Mouse (Mus musculus) kidney, embryonic 16.5 days (tissue): ENCODE data around the gene Ect2. TPM values are rescaled to one million over a fixed set of nuclear protein-coding genes. Genes with fewer than 3 reads are reported as not detected.

Experiments used
- ATAC-seq: fragments of 200-750 bp; cut with Nextera tagmentation; 2 replicates; pipeline ENCODE4 v1.8.0; 2017; ENCODE audit warnings: moderate TSS enrichment; ENCODE audit not compliant: low FRiP score, low TSS enrichment
- H3K27ac ChIP-seq: fragments of 300-500 bp; sonication (generic); 2 replicates; pipeline ENCODE4 v1.5.1; 2014; ENCODE audit warnings: low read length
- H3K27me3 ChIP-seq: fragments of 300-500 bp; sonication (generic); 2 replicates; pipeline ENCODE4 v1.6.1; 2014; ENCODE audit warnings: low read length, control low read depth, mixed read lengths; ENCODE audit not compliant: insufficient read depth
- H3K36me3 ChIP-seq: fragments of 300-500 bp; sonication (generic); 2 replicates; pipeline ENCODE4 v1.6.1; 2014; ENCODE audit warnings: low read length, control low read depth, mixed read lengths; ENCODE audit not compliant: insufficient read depth
- H3K4me1 ChIP-seq: fragments of 300-500 bp; sonication (generic); 2 replicates; pipeline ENCODE4 v1.6.1; 2014; ENCODE audit warnings: low read length, control low read depth, mixed read lengths; ENCODE audit not compliant: insufficient read depth
- H3K4me2 ChIP-seq: fragments of 300-500 bp; sonication (generic); replicated peaks from 2 replicates; pipeline ENCODE4 v1.6.1; 2014; ENCODE audit warnings: low read depth, low read length
- H3K4me3 ChIP-seq: fragments of 300-500 bp; sonication (generic); 2 replicates; pipeline ENCODE4 v1.5.1; 2014; ENCODE audit warnings: mild to moderate bottlenecking, low read length
- H3K9ac ChIP-seq: fragments of 300-500 bp; sonication (generic); replicated peaks from 2 replicates; pipeline ENCODE4 v1.6.1; 2014; ENCODE audit warnings: low read length
- H3K9me3 ChIP-seq: fragments of 300-500 bp; sonication (generic); 2 replicates; pipeline ENCODE4 v1.6.1; 2016; ENCODE audit warnings: low read length, control low read depth
- WGBS: fragments of 180-500 bp; shearing (Covaris S2); extraction: QIAGEN DNeasy Blood & Tissue Kit; methylation state at CpG from one replicate; pipeline ENCODE4 v1.1.7; 2014; 5-methylcytosine and 5-hydroxymethylcytosine counted together
- polyA plus RNA-seq: library from polyadenylated mRNA; unstranded; fragments of >200 nt; fragmentation: Nextera tagmentation; extraction: Ambion mirVana; gene quantifications from 2 replicates; pipeline ENCODE4 v1.2.1, GENCODE M21; 2015

The Ect2 gene
- polyA plus RNA-seq, 1 experiment from 2014 or later, result 58.9 TPM

DNA sequence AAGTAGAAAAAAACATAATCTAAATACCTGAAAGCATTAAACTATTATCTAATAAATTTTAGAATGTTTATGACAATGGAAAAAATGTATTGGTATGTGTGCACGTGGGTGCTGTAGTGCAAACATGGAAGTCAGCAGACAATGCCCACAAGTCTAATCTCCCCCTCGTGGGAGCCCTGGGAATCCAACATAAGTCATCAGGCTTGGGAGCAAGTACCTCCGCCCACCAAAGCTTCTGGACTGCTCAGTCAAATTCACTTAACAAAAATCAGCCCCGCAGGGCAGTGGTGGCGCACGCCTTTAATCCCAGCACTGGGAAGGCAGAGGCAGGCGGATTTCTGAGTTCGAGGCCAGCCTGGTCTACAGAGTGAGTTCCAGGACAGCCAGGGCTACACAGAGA lies 13.6 kb downstream of the Ect2 start:
- H3K9ac ChIP-seq, result no peak overlapping the region
- no peaks in the 10 kb centered on the region for H3K9me3 ChIP-seq
- no peak for ATAC-seq
- no peaks in the 10 kb centered on the region for H3K27me3 ChIP-seq
- H3K36me3 ChIP-seq, result peaks cover 63% of the 10 kb centered on the region
- H3K4me3 ChIP-seq, result no peak overlapping the region
- no peak overlapping the region for H3K4me2 ChIP-seq
- 83% methylated on average over 8 of the region's 8 CpGs for WGBS
- H3K27ac ChIP-seq, result no peak overlapping the region
- no peaks in the 10 kb centered on the region for H3K4me1 ChIP-seq

DNA sequence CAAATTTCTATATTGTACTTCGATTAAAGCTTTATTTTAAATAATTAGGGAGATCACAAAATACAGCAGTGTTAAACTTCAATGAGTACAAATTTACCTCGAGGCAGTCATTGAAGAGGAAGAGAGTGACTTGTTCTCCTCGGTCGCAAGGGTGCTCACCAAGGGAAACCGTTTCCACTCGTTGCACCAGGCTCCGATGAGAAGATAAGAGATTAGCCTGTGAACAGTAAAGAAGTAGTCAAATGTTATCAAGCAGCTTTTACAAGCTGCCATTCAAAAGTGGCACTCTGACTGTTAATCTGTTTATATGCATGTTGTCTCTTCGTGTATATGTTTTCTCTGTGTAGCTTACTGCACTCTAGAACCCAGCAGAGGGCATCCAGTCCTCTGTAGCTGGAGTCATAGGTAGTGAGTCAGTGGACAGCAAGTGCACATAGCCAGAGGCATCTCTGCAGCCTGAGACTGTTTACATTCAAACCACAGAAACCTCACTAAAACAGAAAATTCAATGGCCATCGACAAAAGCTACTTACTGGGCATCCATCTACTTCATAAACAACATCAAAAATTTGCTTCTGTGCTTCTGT lies 31.7 kb downstream of the Ect2 start:
- H3K4me3 ChIP-seq, result no peak overlapping the region
- H3K4me1 ChIP-seq, result no peaks in the 10 kb centered on the region
- H3K27me3 ChIP-seq, result no peaks in the 10 kb centered on the region
- H3K27ac ChIP-seq, result no peak overlapping the region
- 88% methylated on average over 9 of the region's 9 CpGs for WGBS
- H3K4me2 ChIP-seq, result no peak overlapping the region
- H3K9me3 ChIP-seq, result no peaks in the 10 kb centered on the region
- H3K36me3 ChIP-seq, result peaks cover 46% of the 10 kb centered on the region
- no peak for ATAC-seq
- no peak overlapping the region for H3K9ac ChIP-seq

GRCm38 (mm10) chr3:27120932-27121331 lies 32.7 kb downstream of the Ect2 start:
- no peaks in the 10 kb centered on the region for H3K27me3 ChIP-seq
- H3K4me1 ChIP-seq, result no peaks in the 10 kb centered on the region
- H3K4me2 ChIP-seq, result no peak overlapping the region
- no peak overlapping the region for H3K27ac ChIP-seq
- no peak overlapping the region for H3K4me3 ChIP-seq
- H3K9ac ChIP-seq, result no peak overlapping the region
- WGBS, result 82% methylated on average over 6 of the region's 6 CpGs
- no peak for ATAC-seq
- H3K36me3 ChIP-seq, result peaks cover 50% of the 10 kb centered on the region
- no peaks in the 10 kb centered on the region for H3K9me3 ChIP-seq

DNA sequence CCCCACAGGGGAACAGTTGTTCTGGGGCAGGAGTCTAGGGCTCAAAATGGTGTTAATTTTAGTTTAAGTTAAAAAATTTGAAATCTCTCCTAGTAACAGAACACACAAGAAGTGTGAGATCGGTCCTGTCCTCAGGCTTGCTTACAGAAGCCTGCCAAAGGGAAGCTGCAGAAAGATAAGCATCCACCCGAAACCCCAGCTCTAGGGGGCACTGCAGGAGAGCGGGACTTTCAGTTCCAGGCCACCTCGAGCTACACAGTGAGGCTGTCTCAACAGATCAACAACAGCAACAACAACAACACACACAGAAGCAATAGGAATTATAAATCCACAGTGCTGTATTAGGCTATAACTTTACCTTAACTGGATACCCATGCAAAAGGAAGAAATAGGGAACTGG lies 35.5 kb downstream of the Ect2 start:
- 82% methylated on average over 4 of the region's 4 CpGs for WGBS
- Histone ChIP-seq H3K9me3 (no peaks in the 10 kb centered on the region), H3K27ac (no peak overlapping the region), H3K27me3 (no peaks in the 10 kb centered on the region), H3K4me1 (no peaks in the 10 kb centered on the region), H3K4me3 (no peak overlapping the region), H3K36me3 (peaks cover 54% of the 10 kb centered on the region), H3K9ac (no peak overlapping the region), H3K4me2 (no peak overlapping the region)
- ATAC-seq, result no peak

DNA sequence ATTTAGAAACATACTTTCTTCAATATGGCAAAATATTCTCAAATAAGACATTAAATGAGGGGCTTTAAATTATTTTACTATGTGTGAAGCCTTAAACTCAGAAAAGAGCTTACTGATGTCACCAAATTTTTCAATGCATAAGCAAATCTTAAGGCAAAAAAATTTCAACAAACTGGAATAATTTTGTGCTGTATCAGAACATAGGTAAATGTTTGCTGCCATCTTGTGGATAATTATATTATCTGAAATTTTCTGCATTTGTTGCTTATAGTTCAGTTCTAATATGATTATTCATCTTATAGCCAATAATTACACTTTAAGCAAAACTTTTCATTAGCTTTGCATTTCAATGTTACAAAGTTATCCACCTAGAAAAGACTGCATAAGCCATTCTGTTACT lies 42.8 kb downstream of the Ect2 start:
- no peaks in the 10 kb centered on the region for H3K4me1 ChIP-seq
- no peaks in the 10 kb centered on the region for H3K9me3 ChIP-seq
- peaks cover 42% of the 10 kb centered on the region for H3K36me3 ChIP-seq
- H3K4me2 ChIP-seq, result no peak overlapping the region
- H3K27me3 ChIP-seq, result no peaks in the 10 kb centered on the region
- no peak overlapping the region for H3K4me3 ChIP-seq
- no peak overlapping the region for H3K9ac ChIP-seq
- no peak overlapping the region for H3K27ac ChIP-seq
- no peak for ATAC-seq

GRCm38 (mm10) chr3:27109109-27109508 lies 44.6 kb downstream of the Ect2 start:
- no peak overlapping the region for H3K9ac ChIP-seq
- H3K4me2 ChIP-seq, result no peak overlapping the region
- H3K27me3 ChIP-seq, result no peaks in the 10 kb centered on the region
- peaks cover 36% of the 10 kb centered on the region for H3K36me3 ChIP-seq
- no peak overlapping the region for H3K27ac ChIP-seq
- ATAC-seq, result peak; percentile 51; the same call in 1 of the 2 replicates
- no peaks in the 10 kb centered on the region for H3K9me3 ChIP-seq
- H3K4me3 ChIP-seq, result no peak overlapping the region
- no peaks in the 10 kb centered on the region for H3K4me1 ChIP-seq
- 92% methylated on average over 4 of the region's 4 CpGs for WGBS

- ATAC-seq, result no peak
- Histone ChIP-seq H3K4me1 (no peaks in the 10 kb centered on the region), H3K27me3 (no peaks in the 10 kb centered on the region), H3K36me3 (peaks cover 36% of the 10 kb centered on the region), H3K9ac (no peak overlapping the region), H3K4me2 (no peak overlapping the region), H3K4me3 (no peak overlapping the region), H3K27ac (no peak overlapping the region), H3K9me3 (no peaks in the 10 kb centered on the region)
- 67% methylated on average over 6 of the region's 6 CpGs for WGBS
Measured at GRCm38 (mm10) chr3:27107142-27107541, 46.5 kb downstream of the Ect2 start.

DNA sequence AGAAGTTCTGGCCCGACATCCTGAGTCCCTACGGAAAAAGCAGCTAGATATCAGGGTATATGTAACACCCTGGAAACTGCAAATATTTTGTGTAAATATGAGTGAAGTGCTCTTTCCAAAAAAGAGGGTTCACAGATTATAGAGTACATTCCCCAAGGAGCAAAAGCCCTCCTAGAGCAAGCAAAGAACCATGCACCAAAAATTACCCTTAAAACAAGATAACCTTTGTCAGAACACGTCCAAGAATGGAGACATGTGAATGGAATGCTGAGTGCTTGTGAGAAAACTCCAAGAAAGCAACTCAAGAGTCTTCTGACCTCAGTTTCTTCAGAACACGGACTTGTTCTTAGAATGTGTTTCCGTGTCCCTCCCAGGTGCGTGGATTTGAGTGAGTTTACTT lies 50.7 kb downstream of the Ect2 start:
- no peaks in the 10 kb centered on the region for H3K4me1 ChIP-seq
- H3K27me3 ChIP-seq, result no peaks in the 10 kb centered on the region
- no peaks in the 10 kb centered on the region for H3K9me3 ChIP-seq
- no peak overlapping the region for H3K4me2 ChIP-seq
- no peak overlapping the region for H3K27ac ChIP-seq
- WGBS, result 92% methylated on average over 6 of the region's 6 CpGs
- H3K9ac ChIP-seq, result no peak overlapping the region
- no peak overlapping the region for H3K4me3 ChIP-seq
- ATAC-seq, result no peak
- peaks cover 47% of the 10 kb centered on the region for H3K36me3 ChIP-seq

- H3K9me3 ChIP-seq, result no peaks in the 10 kb centered on the region
- H3K27ac ChIP-seq, result no peak overlapping the region
- no peak overlapping the region for H3K4me3 ChIP-seq
- 83% methylated on average over 6 of the region's 6 CpGs for WGBS
- no peaks in the 10 kb centered on the region for H3K4me1 ChIP-seq
- no peak for ATAC-seq
- no peak overlapping the region for H3K4me2 ChIP-seq
- H3K36me3 ChIP-seq, result peaks cover 43% of the 10 kb centered on the region
- no peaks in the 10 kb centered on the region for H3K27me3 ChIP-seq
- H3K9ac ChIP-seq, result no peak overlapping the region
Measured at GRCm38 (mm10) chr3:27098633-27099032, 55.0 kb downstream of the Ect2 start.

DNA sequence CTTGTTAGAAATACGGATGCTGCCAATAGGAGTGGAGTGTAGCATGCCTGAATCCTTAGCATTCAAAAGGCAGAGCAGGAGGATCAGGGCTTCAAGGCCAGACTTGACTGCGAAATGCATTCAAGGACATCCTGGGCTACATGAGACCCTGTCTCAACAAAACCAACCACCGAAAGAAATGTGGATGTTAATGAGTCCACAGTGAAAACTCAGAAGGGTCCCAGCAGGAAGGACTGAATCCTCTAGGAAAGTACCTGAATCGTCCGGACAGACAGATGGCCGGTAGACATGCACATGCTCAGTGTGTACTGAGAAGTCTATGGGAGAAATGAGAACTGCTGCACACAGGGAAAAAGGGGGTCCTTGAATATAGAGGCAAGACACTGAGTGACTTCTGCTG lies 67.5 kb downstream of the Ect2 start:
- H3K9me3 ChIP-seq, result no peaks in the 10 kb centered on the region
- no peaks in the 10 kb centered on the region for H3K4me1 ChIP-seq
- no peak overlapping the region for H3K4me3 ChIP-seq
- no peak overlapping the region for H3K27ac ChIP-seq
- H3K36me3 ChIP-seq, result peaks cover 15% of the 10 kb centered on the region
- H3K4me2 ChIP-seq, result no peak overlapping the region
- 96% methylated on average over 6 of the region's 6 CpGs for WGBS
- H3K27me3 ChIP-seq, result no peaks in the 10 kb centered on the region
- ATAC-seq, result no peak
- H3K9ac ChIP-seq, result no peak overlapping the region
